Mouse (Mus musculus) lung, embryonic 14.5 days (tissue): ENCODE data around the gene Fam168a. TPM values are rescaled to one million over a fixed set of nuclear protein-coding genes. Genes with fewer than 3 reads are reported as not detected.

Experiments used
- ATAC-seq: fragments of 200-750 bp; cut with Nextera tagmentation; 2 replicates; pipeline ENCODE4 v1.8.0; 2017; ENCODE audit warnings: mild to moderate bottlenecking, moderate TSS enrichment, moderate library complexity; ENCODE audit not compliant: insufficient read depth
- DNase-seq: peaks from one replicate; pipeline ENCODE4 v3.0.0-alpha.2; 2015
- H3K27ac ChIP-seq: fragments of 300-500 bp; sonication (generic); 2 replicates; pipeline ENCODE4 v1.5.1; 2014; ENCODE audit warnings: low read depth, mild to moderate bottlenecking, moderate library complexity
- H3K27me3 ChIP-seq: fragments of 300-500 bp; sonication (generic); 2 replicates; pipeline ENCODE4 v1.6.1; 2014; ENCODE audit warnings: low read length, control low read depth; ENCODE audit not compliant: insufficient read depth
- H3K36me3 ChIP-seq: fragments of 300-500 bp; sonication (generic); 2 replicates; pipeline ENCODE4 v1.6.1; 2014; ENCODE audit warnings: control low read depth; ENCODE audit not compliant: insufficient read depth
- H3K4me1 ChIP-seq: fragments of 300-500 bp; sonication (generic); 2 replicates; pipeline ENCODE4 v1.6.1; 2014; ENCODE audit warnings: antibody characterized with exemption, control low read depth; ENCODE audit not compliant: insufficient read depth
- H3K4me2 ChIP-seq: fragments of 300-500 bp; sonication (generic); 2 replicates; pipeline ENCODE4 v1.6.1; 2014; ENCODE audit warnings: mild to moderate bottlenecking
- H3K4me3 ChIP-seq: fragments of 300-500 bp; sonication (generic); 2 replicates; pipeline ENCODE4 v1.5.1; 2014; ENCODE audit warnings: low read depth, low read length
- H3K9ac ChIP-seq: fragments of 300-500 bp; sonication (generic); 2 replicates; pipeline ENCODE4 v1.6.1; 2014
- H3K9me3 ChIP-seq: fragments of 300-500 bp; sonication (generic); 2 replicates; pipeline ENCODE4 v1.6.1; 2016; ENCODE audit warnings: low read depth, low read length, control low read depth
- CTCF ChIP-seq: IDR thresholded peaks from 2 replicates; pipeline ENCODE4 v1.5.1; 2016; ENCODE audit warnings: antibody characterized with exemption, low read depth
- WGBS: fragments of 180-500 bp; shearing (Covaris S2); extraction: QIAGEN DNeasy Blood & Tissue Kit; methylation state at CpG from one replicate; pipeline ENCODE4 v1.1.7; 2014; 5-methylcytosine and 5-hydroxymethylcytosine counted together
- polyA plus RNA-seq: library from polyadenylated mRNA; unstranded; fragments of >200 nt; fragmentation: Nextera tagmentation; extraction: Ambion mirVana; gene quantifications from 2 replicates; pipeline ENCODE4 v1.2.1, GENCODE M21; 2014

Gene Fam168a
- polyA plus RNA-seq, 1 experiment from 2014 or later: 42.8 TPM

- H3K4me3 ChIP-seq: no peak overlapping the region
- DNase-seq (no peak), ATAC-seq (no peak)
- TF ChIP-seq CTCF: no peak
- H3K4me2 ChIP-seq: no peak overlapping the region
- no peaks in the 10 kb centered on the region for H3K9me3 ChIP-seq
- H3K27me3 ChIP-seq: no peaks in the 10 kb centered on the region
- no peak overlapping the region for H3K27ac ChIP-seq
- H3K4me1 ChIP-seq: no peaks in the 10 kb centered on the region
- no peak overlapping the region for H3K9ac ChIP-seq
- 74% methylated on average over 7 of the region's 7 CpGs for WGBS
- H3K36me3 ChIP-seq: no peaks in the 10 kb centered on the region
These were observed 73.8 kb downstream of the Fam168a start for GRCm38 (mm10) chr7:100780192-100780591.

- Histone ChIP-seq H3K4me3 (no peak overlapping the region), H3K36me3 (no peaks in the 10 kb centered on the region), H3K27me3 (no peaks in the 10 kb centered on the region), H3K9me3 (no peaks in the 10 kb centered on the region), H3K4me2 (no peak overlapping the region), H3K27ac (no peak overlapping the region), H3K9ac (no peak overlapping the region), H3K4me1 (no peaks in the 10 kb centered on the region)
- no peak for TF ChIP-seq CTCF
- DNase-seq (no peak), ATAC-seq (no peak)
- WGBS: 63% methylated on average over 2 of the region's 2 CpGs
These were observed 78.2 kb downstream of the Fam168a start for GRCm38 (mm10) chr7:100784650-100785049.

- Histone ChIP-seq H3K36me3 (no peaks in the 10 kb centered on the region), H3K4me2 (no peak overlapping the region), H3K9ac (no peak overlapping the region), H3K9me3 (no peaks in the 10 kb centered on the region), H3K4me3 (no peak overlapping the region), H3K27ac (no peak overlapping the region), H3K4me1 (no peaks in the 10 kb centered on the region), H3K27me3 (no peaks in the 10 kb centered on the region)
- 47% methylated on average over 4 of the region's 4 CpGs for WGBS
- no peak for TF ChIP-seq CTCF
- no peak for DNase-seq
- ATAC-seq: no peak
These were observed 79.0 kb downstream of the Fam168a start for GRCm38 (mm10) chr7:100785426-100785825.

GRCm38 (mm10) chr7:100786078-100786477 lies 79.6 kb downstream of the Fam168a start:
- H3K4me2 ChIP-seq: no peak overlapping the region
- H3K9ac ChIP-seq: no peak overlapping the region
- H3K4me3 ChIP-seq: no peak overlapping the region
- no peaks in the 10 kb centered on the region for H3K9me3 ChIP-seq
- H3K36me3 ChIP-seq: no peaks in the 10 kb centered on the region
- H3K4me1 ChIP-seq: no peaks in the 10 kb centered on the region
- no peak for TF ChIP-seq CTCF
- no peaks in the 10 kb centered on the region for H3K27me3 ChIP-seq
- WGBS: 40% methylated on average over 1 of the region's 1 CpGs
- no peak for DNase-seq
- no peak for ATAC-seq
- no peak overlapping the region for H3K27ac ChIP-seq

- Histone ChIP-seq H3K4me1 (no peaks in the 10 kb centered on the region), H3K36me3 (no peaks in the 10 kb centered on the region), H3K4me2 (no peak overlapping the region), H3K27me3 (no peaks in the 10 kb centered on the region), H3K9ac (no peak overlapping the region), H3K27ac (no peak overlapping the region), H3K4me3 (no peak overlapping the region), H3K9me3 (no peaks in the 10 kb centered on the region)
- TF ChIP-seq CTCF: no peak
- whole genome bisulfite sequencing: 93% methylated on average over 1 of the region's 1 CpGs
- DNase-seq (no peak), ATAC-seq (no peak)
These were observed 81.9 kb downstream of the Fam168a start for GRCm38 (mm10) chr7:100788291-100788690.

GRCm38 (mm10) chr7:100798810-100799209 lies 92.4 kb downstream of the Fam168a start:
- Histone ChIP-seq H3K4me3 (no peak overlapping the region), H3K9ac (no peak overlapping the region), H3K9me3 (no peaks in the 10 kb centered on the region), H3K27me3 (no peaks in the 10 kb centered on the region), H3K27ac (no peak overlapping the region), H3K4me2 (no peak overlapping the region), H3K36me3 (no peaks in the 10 kb centered on the region), H3K4me1 (no peaks in the 10 kb centered on the region)
- ATAC-seq: no peak
- whole genome bisulfite sequencing: 46% methylated on average over 3 of the region's 3 CpGs
- peak; percentile 38 for TF ChIP-seq CTCF
- DNase-seq: peak; percentile 47

- Histone ChIP-seq H3K27ac (no peak overlapping the region), H3K9ac (no peak overlapping the region), H3K27me3 (no peaks in the 10 kb centered on the region), H3K4me1 (no peaks in the 10 kb centered on the region), H3K9me3 (no peaks in the 10 kb centered on the region), H3K4me3 (no peak overlapping the region), H3K36me3 (no peaks in the 10 kb centered on the region), H3K4me2 (no peak overlapping the region)
- no peak for TF ChIP-seq CTCF
- WGBS: 70% methylated on average over 2 of the region's 2 CpGs
- ATAC-seq (no peak), DNase-seq (no peak)
These were observed 99.0 kb downstream of the Fam168a start for GRCm38 (mm10) chr7:100805391-100805790.

GRCm38 (mm10) chr7:100811912-100812311 lies 105.5 kb downstream of the Fam168a start:
- Histone ChIP-seq H3K9me3 (no peaks in the 10 kb centered on the region), H3K27ac (no peak overlapping the region), H3K9ac (no peak overlapping the region), H3K4me2 (no peak overlapping the region), H3K27me3 (no peaks in the 10 kb centered on the region), H3K4me1 (no peaks in the 10 kb centered on the region), H3K36me3 (0 out of 2 replicates have a peak, but pooled peaks cover 3% of the 10 kb centered on the region), H3K4me3 (no peak overlapping the region)
- WGBS: 70% methylated on average over 5 of the region's 5 CpGs
- no peak for TF ChIP-seq CTCF
- ATAC-seq (no peak), DNase-seq (no peak)
